Mouse (Mus musculus): ENCODE data around the gene Siglecg. TPM values are rescaled to one million over a fixed set of nuclear protein-coding genes. Genes with fewer than 3 reads are reported as not detected.
A peak's percentile ranks its signal among the peaks of the same experiment; 100 is the strongest.

Siglecg gene
- polyA plus RNA-seq, 1 experiment from 2014 or later = not detected

GRCm38 (mm10) chr7:43422995-43423617, 15.1 kb downstream of the Siglecg start:
- Histone ChIP-seq H3K9ac (no peak overlapping the region), H3K36me3 (ENCODE audit: poor library complexity, severe bottlenecking) (no peaks in the 10 kb centered on the region), H3K27me3 (no peaks in the 10 kb centered on the region), H3K27ac (no peak overlapping the region), H3K4me2 (peak overlapping the region; percentile 24), H3K4me3 (no peak overlapping the region), H3K4me1 (peaks cover 6% of the 10 kb centered on the region; the same call in 1 of the 2 replicates), H3K9me3 (replicated peaks) (0 out of 2 replicates have a peak, but pooled peaks cover 2% of the 10 kb centered on the region)
- ATAC-seq = peak; percentile 92
- 13% methylated on average over 11 of the region's 11 CpGs for WGBS

DNA sequence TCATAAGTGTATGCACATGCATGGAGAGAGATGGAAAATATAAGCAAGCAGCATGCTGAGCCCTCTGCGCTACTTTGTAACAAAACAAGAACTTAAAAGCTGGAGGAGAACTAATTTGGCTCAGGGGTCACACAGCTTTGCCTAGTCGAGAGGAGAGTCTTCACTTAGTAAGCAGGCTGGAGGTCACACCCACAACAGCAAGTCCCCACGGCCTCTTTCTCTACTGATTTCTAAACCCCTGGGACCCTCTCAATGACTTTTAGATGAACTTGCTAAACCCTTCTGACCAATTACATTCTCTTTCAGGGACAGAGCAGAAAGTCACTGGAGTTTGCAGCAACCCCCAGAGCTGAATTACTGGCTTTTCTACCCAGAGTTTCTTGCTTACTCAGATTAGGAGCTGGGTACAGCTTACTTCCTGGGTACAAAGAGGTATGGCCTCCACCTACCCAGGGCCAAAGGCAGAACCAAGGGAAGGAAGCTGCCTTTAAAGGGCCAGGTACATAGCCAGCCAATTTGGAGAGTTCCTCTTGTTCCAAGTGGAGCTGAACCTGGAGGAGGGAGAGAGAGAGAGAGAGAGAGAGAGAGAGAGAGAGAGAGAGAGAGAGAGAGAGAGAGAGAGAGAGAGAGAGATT, 16.1 kb downstream of the Siglecg start:
- ATAC-seq = no peak
- Histone ChIP-seq H3K27ac (no peak overlapping the region), H3K4me2 (no peak overlapping the region), H3K27me3 (no peaks in the 10 kb centered on the region), H3K4me1 (peaks cover 6% of the 10 kb centered on the region; the same call in 1 of the 2 replicates), H3K9me3 (replicated peaks) (no peaks in the 10 kb centered on the region), H3K36me3 (ENCODE audit: poor library complexity, severe bottlenecking) (no peaks in the 10 kb centered on the region), H3K9ac (no peak overlapping the region), H3K4me3 (no peak overlapping the region)
- 62% methylated on average over 3 of the region's 3 CpGs for WGBS

- Histone ChIP-seq H3K27me3 (no peaks in the 10 kb centered on the region), H3K27ac (no peak within 1 kb of the TSS), H3K9ac (no peak within 1 kb of the TSS), H3K4me2 (no peak within 1 kb of the TSS), H3K36me3 (ENCODE audit: poor library complexity, severe bottlenecking) (no peaks in the 10 kb centered on the region), H3K9me3 (replicated peaks) (no peaks in the 10 kb centered on the region), H3K4me3 (no peak within 1 kb of the TSS), H3K4me1 (peaks cover 6% of the 10 kb centered on the region; the same call in 1 of the 2 replicates)
- 90% methylated on average over 8 of the region's 8 CpGs for WGBS
- ATAC-seq = no peak
Observed at GRCm38 (mm10) chr7:43427406-43427805, 19.4 kb downstream of the Siglecg start, which contains the start of gene Lim2. Gene Lim2, plus strand, starts transcription at chr7:43427670.

GRCm38 (mm10) chr7:43429500-43429899, 21.5 kb downstream of the Siglecg start:
- no peak for ATAC-seq
- Histone ChIP-seq H3K9ac (no peak overlapping the region), H3K4me1 (no peaks in the 10 kb centered on the region), H3K4me3 (no peak overlapping the region), H3K27me3 (no peaks in the 10 kb centered on the region), H3K4me2 (no peak overlapping the region), H3K27ac (no peak overlapping the region), H3K36me3 (ENCODE audit: poor library complexity, severe bottlenecking) (no peaks in the 10 kb centered on the region), H3K9me3 (replicated peaks) (no peaks in the 10 kb centered on the region)
- WGBS = 61% methylated on average over 4 of the region's 4 CpGs

DNA sequence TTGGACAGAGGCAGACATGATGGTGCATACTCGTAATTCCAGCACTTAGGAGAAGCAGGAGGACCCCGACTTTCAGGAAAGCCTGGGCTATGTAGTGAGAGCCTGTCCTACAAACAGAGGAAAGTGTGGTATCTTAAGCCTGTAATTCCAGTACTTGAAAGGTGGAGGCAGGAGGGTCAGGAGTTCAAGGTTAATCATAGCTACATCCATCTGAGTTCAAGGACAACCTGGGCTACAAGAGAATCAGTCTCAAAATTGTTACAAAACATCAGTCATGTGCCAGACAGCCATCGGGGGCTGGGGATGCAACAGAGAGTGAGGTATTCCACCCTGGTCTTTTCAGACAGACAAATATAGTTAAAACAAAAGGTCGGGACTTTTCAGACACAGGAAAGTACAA, 24.9 kb downstream of the Siglecg start:
- 76% methylated on average over 4 of the region's 4 CpGs for WGBS

DNA sequence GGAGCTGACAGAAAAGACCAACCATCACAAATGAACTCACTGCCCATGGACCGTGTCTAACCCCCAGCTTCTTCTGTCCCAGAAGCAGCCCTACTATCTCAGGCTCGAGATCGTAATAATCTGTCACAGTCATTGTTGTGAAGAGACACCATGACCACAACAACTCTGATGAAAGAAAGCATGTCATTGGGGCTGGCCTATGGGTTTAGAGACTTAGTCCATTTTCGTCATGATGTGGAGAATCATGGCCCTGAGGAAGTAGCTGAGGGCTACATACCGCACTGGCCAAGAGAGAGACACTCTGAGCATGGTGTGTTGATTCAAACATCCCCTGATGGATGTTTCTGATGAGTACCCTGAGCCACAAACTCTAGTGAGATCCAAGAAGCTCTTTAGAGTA, 26.7 kb downstream of the Siglecg start:
- Histone ChIP-seq H3K4me3 (no peak overlapping the region), H3K4me2 (no peak overlapping the region), H3K27me3 (no peaks in the 10 kb centered on the region), H3K9me3 (replicated peaks) (no peaks in the 10 kb centered on the region), H3K27ac (no peak overlapping the region), H3K36me3 (ENCODE audit: poor library complexity, severe bottlenecking) (no peaks in the 10 kb centered on the region), H3K9ac (no peak overlapping the region), H3K4me1 (no peaks in the 10 kb centered on the region)
- WGBS = 89% methylated on average over 5 of the region's 5 CpGs
- ATAC-seq = no peak

More for the DNA sequence above, 24.9 kb downstream of the Siglecg start:
- Histone ChIP-seq H3K27me3 (no peaks in the 10 kb centered on the region), H3K4me3 (no peak overlapping the region), H3K27ac (no peak overlapping the region), H3K9ac (no peak overlapping the region), H3K36me3 (ENCODE audit: poor library complexity, severe bottlenecking) (no peaks in the 10 kb centered on the region), H3K4me1 (no peaks in the 10 kb centered on the region), H3K9me3 (replicated peaks) (no peaks in the 10 kb centered on the region), H3K4me2 (no peak overlapping the region)
- no peak for ATAC-seq

- WGBS = 78% methylated on average over 10 of the region's 10 CpGs
- H3K4me1 ChIP-seq = no peaks in the 10 kb centered on the region
Observed at GRCm38 (mm10) chr7:43436341-43437255, 28.6 kb downstream of the Siglecg start, which contains the start of gene Nkg7. Gene Nkg7, plus strand, starts transcription at chr7:43437073.

GRCm38 (mm10) chr7:43438611-43439010, 30.6 kb downstream of the Siglecg start:
- Histone ChIP-seq H3K4me2 (no peak overlapping the region), H3K27ac (no peak overlapping the region), H3K36me3 (ENCODE audit: poor library complexity, severe bottlenecking) (no peaks in the 10 kb centered on the region), H3K9ac (no peak overlapping the region), H3K9me3 (replicated peaks) (no peaks in the 10 kb centered on the region), H3K4me3 (no peak overlapping the region), H3K4me1 (peaks cover 10% of the 10 kb centered on the region), H3K27me3 (0 out of 2 replicates have a peak, but pooled peaks cover 2% of the 10 kb centered on the region)
- ATAC-seq = no peak
- WGBS = 80% methylated on average over 4 of the region's 4 CpGs

More at GRCm38 (mm10) chr7:43436341-43437255, 28.6 kb downstream of the Siglecg start, which contains the start of gene Nkg7:
- no peaks in the 10 kb centered on the region for H3K36me3 ChIP-seq (ENCODE audit: poor library complexity, severe bottlenecking)
- H3K27ac ChIP-seq = no peak within 1 kb of the TSS
- no peak within 1 kb of the TSS for H3K4me2 ChIP-seq
- no peak within 1 kb of the TSS for H3K4me3 ChIP-seq
- 0 out of 2 replicates have a peak, but pooled peaks cover 1% of the 10 kb centered on the region for H3K27me3 ChIP-seq
- H3K9me3 ChIP-seq (replicated peaks) = no peaks in the 10 kb centered on the region
- ATAC-seq = no peak
- no peak within 1 kb of the TSS for H3K9ac ChIP-seq

DNA sequence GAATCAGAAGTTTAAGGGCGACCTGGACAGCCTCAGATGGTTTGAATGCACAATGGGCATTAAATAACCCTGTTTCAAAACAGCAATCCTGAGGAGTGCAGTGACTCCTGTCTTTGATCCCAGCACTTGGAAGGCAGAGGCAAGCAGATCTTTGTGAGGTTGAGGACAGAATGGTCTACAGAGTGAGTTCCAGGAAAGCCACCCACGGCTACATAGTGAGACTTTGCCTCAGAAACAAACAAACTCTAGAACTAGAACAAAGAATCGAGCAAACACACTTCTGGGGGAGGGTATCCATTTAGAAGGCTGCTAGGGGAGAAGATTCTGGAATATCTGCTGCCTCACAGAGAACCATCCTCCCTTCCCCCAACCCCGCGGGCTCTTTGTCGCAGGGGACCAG, 32.5 kb downstream of the Siglecg start, which contains the start of gene Cldnd2:
TSS of gene Cldnd2 (plus strand) at position 301 of the 400 bp plus-strand sequence.
- 82% methylated on average over 6 of the region's 6 CpGs for WGBS
- no peak for ATAC-seq
- no peak within 1 kb of the TSS for H3K4me3 ChIP-seq

DNA sequence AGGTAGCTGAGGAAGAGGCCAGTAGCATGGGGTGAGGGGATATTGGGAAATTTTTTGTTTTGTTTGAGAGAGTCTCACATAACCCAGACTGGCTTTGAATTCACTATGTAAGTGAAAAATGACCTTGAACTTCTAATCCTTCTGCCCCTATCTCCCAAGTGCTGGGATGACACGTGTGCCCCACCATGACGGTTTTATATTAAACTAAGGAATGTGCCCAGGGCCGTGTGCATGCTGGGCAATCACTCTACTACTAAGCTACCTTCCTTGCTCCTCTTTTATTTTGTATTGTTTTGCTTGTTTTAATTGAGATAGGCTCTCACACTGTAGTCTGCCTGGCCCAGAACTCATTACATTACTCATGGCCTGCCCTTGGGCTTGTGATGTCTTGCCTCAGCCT, 33.1 kb downstream of the Siglecg start:
- 0 out of 2 replicates have a peak, but pooled peaks cover 2% of the 10 kb centered on the region for H3K27me3 ChIP-seq
- WGBS = 80% methylated on average over 3 of the region's 3 CpGs
- no peak overlapping the region for H3K9ac ChIP-seq
- H3K9me3 ChIP-seq (replicated peaks) = no peaks in the 10 kb centered on the region
- no peak for ATAC-seq
- H3K36me3 ChIP-seq (ENCODE audit: poor library complexity, severe bottlenecking) = no peaks in the 10 kb centered on the region
- H3K4me2 ChIP-seq = no peak overlapping the region
- H3K4me3 ChIP-seq = no peak overlapping the region
- peaks cover 21% of the 10 kb centered on the region for H3K4me1 ChIP-seq
- H3K27ac ChIP-seq = no peak overlapping the region

More for the DNA sequence above, 32.5 kb downstream of the Siglecg start, which contains the start of gene Cldnd2:
- no peaks in the 10 kb centered on the region for H3K9me3 ChIP-seq (replicated peaks)
- H3K36me3 ChIP-seq (ENCODE audit: poor library complexity, severe bottlenecking) = no peaks in the 10 kb centered on the region
- no peak within 1 kb of the TSS for H3K27ac ChIP-seq
- H3K4me1 ChIP-seq = peaks cover 21% of the 10 kb centered on the region
- H3K27me3 ChIP-seq = 0 out of 2 replicates have a peak, but pooled peaks cover 2% of the 10 kb centered on the region
- no peak within 1 kb of the TSS for H3K4me2 ChIP-seq
- no peak within 1 kb of the TSS for H3K9ac ChIP-seq

DNA sequence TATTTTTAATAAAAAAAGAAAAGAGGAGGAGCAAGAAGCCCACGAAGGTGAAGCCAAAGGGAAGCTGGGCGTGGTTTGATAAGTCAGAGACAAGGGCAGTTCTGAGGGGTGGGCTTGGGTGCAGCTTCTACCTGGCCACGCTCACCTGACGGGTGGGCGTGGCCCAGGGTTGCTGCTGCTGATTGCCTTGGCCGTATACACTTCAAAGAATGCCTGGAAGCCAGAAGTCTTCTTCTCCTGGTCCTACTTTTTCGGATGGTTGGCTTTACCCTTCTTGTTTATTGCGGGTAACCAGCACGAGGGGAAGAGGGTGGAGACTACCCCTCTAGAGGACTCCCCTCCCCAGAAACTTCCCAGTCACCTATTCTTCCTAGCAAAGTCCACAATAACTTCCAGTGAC, 34.7 kb downstream of the Siglecg start:
- 8% methylated on average over 7 of the region's 9 CpGs for WGBS
- Histone ChIP-seq H3K9me3 (replicated peaks) (no peaks in the 10 kb centered on the region), H3K4me3 (peak overlapping the region; percentile 57), H3K36me3 (ENCODE audit: poor library complexity, severe bottlenecking) (no peaks in the 10 kb centered on the region), H3K27me3 (0 out of 2 replicates have a peak, but pooled peaks cover 2% of the 10 kb centered on the region), H3K4me2 (peak overlapping the region; percentile 84), H3K4me1 (peaks cover 21% of the 10 kb centered on the region), H3K9ac (peak overlapping the region; percentile 68), H3K27ac (0 out of 2 replicates have a peak overlapping the region, but pooled peaks have one; percentile 75)
- no peak for ATAC-seq

Measured in forebrain, embryonic 13.5 days (tissue).